ENCODE assay signal across 11 mouse cellular contexts in genomic region chr4:109439101-109439500, GRCm38 (mm10). TPM values are rescaled to one million over a fixed set of nuclear protein-coding genes. Genes with fewer than 3 reads are reported as not detected.
DNase-seq lines count a peak whose midpoint lies in the region; ATAC-seq and TF ChIP-seq lines count a peak whose summit lies in the region.
"Had no signal": no experiment of that assay in that cellular context is flagged by ENCODE, and none has a peak within 500 bp of the region (broad histone marks: within the 10 kb centered on the region; RNA-seq: fewer than 3 reads in every experiment).

No protein-coding gene starts in this region.

- H3K4me1 ChIP-seq in heart, adult 2 months (ENCODE audit: control insufficient read depth, insufficient read depth, low read length) = peaks cover 2% of the 10 kb centered on the region
- H3K4me1 ChIP-seq in megakaryocyte, embryonic 14.5 days = peaks cover 78% of the 10 kb centered on the region
- peaks cover 12% of the 10 kb centered on the region for H3K4me1 ChIP-seq in embryonic facial prominence, embryonic 15.5 days
- peaks cover 63% of the 10 kb centered on the region for H3K4me1 ChIP-seq in liver, embryonic 16.5 days (ENCODE audit: control insufficient read depth, low read depth, low read length)
- H3K4me1 ChIP-seq: midbrain, embryonic 15.5 days had no signal

- ATAC-seq in megakaryocyte, adult 5-6 weeks (ENCODE audit: poor library complexity, severe bottlenecking) = no peak
- ATAC-seq in embryonic facial prominence, embryonic 15.5 days (ENCODE audit: insufficient number of reproducible peaks, low FRiP score, low TSS enrichment, low read depth) = no peak
- ATAC-seq in liver, embryonic 16.5 days (ENCODE audit: low read depth) = no peak
- ATAC-seq: midbrain, embryonic 15.5 days had no signal

- no peak overlapping the region for H3K4me2 ChIP-seq in embryonic facial prominence, embryonic 15.5 days (replicated peaks)
- peak overlapping the region; percentile 68 for H3K4me2 ChIP-seq in liver, embryonic 16.5 days (ENCODE audit: low read depth, low read length)
- H3K4me2 ChIP-seq: midbrain, embryonic 15.5 days had no signal

- 70% methylated on average over 8 of the region's 8 CpGs for WGBS in heart, adult 2 months
- 77% methylated on average over 8 of the region's 8 CpGs for WGBS in embryonic facial prominence, embryonic 15.5 days
- 46% methylated on average over 8 of the region's 8 CpGs for WGBS in liver, embryonic 16.5 days (ENCODE audit: insufficient replicate concordance)

- no peak overlapping the region for H3K9ac ChIP-seq in heart, adult 2 months (ENCODE audit: low read depth, low read length)
- no peak overlapping the region for H3K9ac ChIP-seq in embryonic facial prominence, embryonic 15.5 days
- H3K9ac ChIP-seq in liver, embryonic 16.5 days (ENCODE audit: low read depth, low read length) = peak overlapping the region; percentile 56
- H3K9ac ChIP-seq: midbrain, embryonic 15.5 days had no signal

- no peak for TF ChIP-seq POLR2A in heart, adult 2 months (IDR thresholded peaks at IDR 0.05; ENCODE audit: insufficient read depth, low read depth, low read length)

- DNase-seq in heart, adult 2 months = peak in 1 of 2 experiments; percentile 13
- no peak for DNase-seq in heart, postnatal 10 days
- DNase-seq in frontal cortex, postnatal 10 days (ENCODE audit: low spot score in 2 of 2) = no peak
- no peak for DNase-seq in cerebellum, postnatal 36 days
- DNase-seq: cerebellum, adult 18-20 months; lung, adult 2 months had no signal

- no peaks in the 10 kb centered on the region for H3K36me3 ChIP-seq in heart, adult 2 months (ENCODE audit: control insufficient read depth, insufficient read depth, low read length)
- H3K36me3 ChIP-seq in megakaryocyte, embryonic 14.5 days (replicated peaks; ENCODE audit: low read length) = peaks cover 47% of the 10 kb centered on the region
- H3K36me3 ChIP-seq in embryonic facial prominence, embryonic 15.5 days = peaks cover 3% of the 10 kb centered on the region; the same call in 1 of the 2 replicates
- peaks cover 6% of the 10 kb centered on the region for H3K36me3 ChIP-seq in liver, embryonic 16.5 days (ENCODE audit: control insufficient read depth, insufficient read depth)
- H3K36me3 ChIP-seq: midbrain, embryonic 15.5 days had no signal

- no peaks in the 10 kb centered on the region for H3K79me2 ChIP-seq in heart, adult 2 months (replicated peaks; ENCODE audit: control insufficient read depth, insufficient read depth, low read length)

- no peak overlapping the region for H3K4me3 ChIP-seq in heart, adult 2 months
- peak overlapping the region; percentile 80 for H3K4me3 ChIP-seq in megakaryocyte, embryonic 14.5 days (replicated peaks)
- H3K4me3 ChIP-seq in embryonic facial prominence, embryonic 15.5 days (replicated peaks) = no peak overlapping the region
- H3K4me3 ChIP-seq in liver, embryonic 16.5 days (ENCODE audit: low read depth, low read length) = peak overlapping the region; percentile 32
- H3K4me3 ChIP-seq: midbrain, embryonic 15.5 days had no signal

- no peaks in the 10 kb centered on the region for H3K9me3 ChIP-seq in megakaryocyte, embryonic 14.5 days
- H3K9me3 ChIP-seq in embryonic facial prominence, embryonic 15.5 days (replicated peaks) = no peaks in the 10 kb centered on the region
- no peaks in the 10 kb centered on the region for H3K9me3 ChIP-seq in liver, embryonic 16.5 days (replicated peaks; ENCODE audit: control insufficient read depth, low read length)
- H3K9me3 ChIP-seq: midbrain, embryonic 15.5 days had no signal

- intact Hi-C loops in heart, adult 2 months (cut with DNase I) = loop anchor here (2.0 to 5.0 kb wide), 2 partner anchors 66 to 288 kb away; no protein-coding TSS in a partner anchor
- intact Hi-C loops in heart, postnatal 10 days (cut with DNase I) = loop anchor here (5.0 kb wide), 1 partner anchor 288 kb away; no protein-coding TSS in a partner anchor

- TF ChIP-seq EP300 in heart, adult 2 months (IDR thresholded peaks at IDR 0.05; ENCODE audit: insufficient read depth, low read depth, low read length) = no peak

- H3K27ac ChIP-seq in heart, adult 2 months = no peak overlapping the region
- peak overlapping the region; percentile 63; the same call in 1 of the 2 replicates for H3K27ac ChIP-seq in embryonic facial prominence, embryonic 15.5 days (replicated peaks)
- peak overlapping the region; percentile 98 for H3K27ac ChIP-seq in liver, embryonic 16.5 days (ENCODE audit: low read length)
- H3K27ac ChIP-seq: midbrain, embryonic 15.5 days had no signal

- no peaks in the 10 kb centered on the region for H3K27me3 ChIP-seq in heart, adult 2 months (ENCODE audit: control insufficient read depth, insufficient read depth, low read length)
- H3K27me3 ChIP-seq in megakaryocyte, embryonic 14.5 days (replicated peaks) = no peaks in the 10 kb centered on the region
- H3K27me3 ChIP-seq in embryonic facial prominence, embryonic 15.5 days = no peaks in the 10 kb centered on the region
- H3K27me3 ChIP-seq in liver, embryonic 16.5 days (ENCODE audit: control insufficient read depth, insufficient read depth, low read depth, low read length) = no peaks in the 10 kb centered on the region
- H3K27me3 ChIP-seq: midbrain, embryonic 15.5 days had no signal

- TF ChIP-seq CTCF in heart, adult 2 months (IDR thresholded peaks at IDR 0.05) = peak; percentile 14

RNA-seq across cellular contexts. Expression of gene Ttc39a, which starts 32.7 kb away (rescaled TPM):
- 1 to 10 TPM; 1.6 to 2.4 TPM for total RNA-seq in heart, adult 2 months (2021)
- 1.8 and 2.7 TPM in 2 replicates for polyA plus RNA-seq in heart, adult 2 months (2012; rRNA removed)
- total RNA-seq in heart, postnatal 10 days (2021) = 1 to 10 TPM; 2.8 to 4.1 TPM
- polyA plus RNA-seq in megakaryocyte, embryonic 14.5 days (2012; ENCODE audit: insufficient read depth, low replicate concordance) = 0.27 TPM in 1 of 2 replicates, not detected in the other
- total RNA-seq in megakaryocyte, adult 5-6 weeks (2015) = 0.29 TPM in 1 of 2 replicates, not detected in the other
- 0.16 and 0.51 TPM in 2 replicates for total RNA-seq in megakaryocyte, adult 5-6 weeks (2017)
- 6.6 and 7.5 TPM in 2 replicates for polyA plus RNA-seq in embryonic facial prominence, embryonic 15.5 days (2015; fragmentation: Nextera tagmentation; extraction: Ambion mirVana)
- 10.4 and 11.8 TPM in 2 replicates for polyA plus RNA-seq in liver, embryonic 16.5 days (2015; fragmentation: Nextera tagmentation; extraction: Ambion mirVana)

RNA-seq across cellular contexts. Expression of gene Rnf11, which starts 45.4 kb away (rescaled TPM):
- 100 to 1,000 TPM; 109 to 112 TPM for total RNA-seq in heart, adult 2 months (2021)
- polyA plus RNA-seq in heart, adult 2 months (2012; rRNA removed) = 40.5 and 87.0 TPM in 2 replicates
- total RNA-seq in heart, postnatal 10 days (2021) = 100 to 1,000 TPM; 107 to 112 TPM
- polyA plus RNA-seq in megakaryocyte, embryonic 14.5 days (2012; ENCODE audit: insufficient read depth, low replicate concordance) = 38.6 and 84.7 TPM in 2 replicates
- total RNA-seq in megakaryocyte, adult 5-6 weeks (2015) = 27.2 and 28.8 TPM in 2 replicates
- total RNA-seq in megakaryocyte, adult 5-6 weeks (2017) = 27.6 and 31.5 TPM in 2 replicates
- polyA plus RNA-seq in embryonic facial prominence, embryonic 15.5 days (2015; fragmentation: Nextera tagmentation; extraction: Ambion mirVana) = 53.5 and 54.0 TPM in 2 replicates
- 25.9 and 29.3 TPM in 2 replicates for polyA plus RNA-seq in liver, embryonic 16.5 days (2015; fragmentation: Nextera tagmentation; extraction: Ambion mirVana)

Comparison
In these comparisons a context has a peak if more than half of its experiments do, and no peak if none do; other contexts are left out.
1. H3K4me3 ChIP-seq: peak in megakaryocyte, embryonic 14.5 days (single experiment) and liver, embryonic 16.5 days (single experiment); none in heart, adult 2 months (single experiment) and embryonic facial prominence, embryonic 15.5 days (single experiment).